Mouse (Mus musculus) midbrain, embryonic 15.5 days (tissue): ENCODE data around the gene Rgs13. TPM values are rescaled to one million over a fixed set of nuclear protein-coding genes. Genes with fewer than 3 reads are reported as not detected.

Experiments
- ATAC-seq: fragments of 200-750 bp; cut with Nextera tagmentation; replicated peaks from 2 replicates; pipeline ENCODE4 v1.8.0; 2017; ENCODE audit warnings: moderate TSS enrichment
- H3K27ac ChIP-seq: fragments of 300-500 bp; sonication (generic); 2 replicates; pipeline ENCODE4 v1.5.1; 2015; ENCODE audit warnings: mild to moderate bottlenecking, inconsistent platforms
- H3K27me3 ChIP-seq: fragments of 300-500 bp; sonication (generic); replicated peaks from 2 replicates; pipeline ENCODE4 v1.6.1; 2015; ENCODE audit warnings: inconsistent platforms
- H3K36me3 ChIP-seq: fragments of 300-500 bp; sonication (generic); replicated peaks from 2 replicates; pipeline ENCODE4 v1.6.1; 2015; ENCODE audit warnings: inconsistent platforms
- H3K4me1 ChIP-seq: fragments of 300-500 bp; sonication (generic); 2 replicates; pipeline ENCODE4 v1.6.1; 2015; ENCODE audit warnings: inconsistent platforms
- H3K4me2 ChIP-seq: fragments of 300-500 bp; sonication (generic); 2 replicates; pipeline ENCODE4 v1.6.1; 2015; ENCODE audit warnings: inconsistent platforms, mild to moderate bottlenecking, moderate library complexity
- H3K4me3 ChIP-seq: fragments of 300-500 bp; sonication (generic); 2 replicates; pipeline ENCODE4 v1.5.1; 2015; ENCODE audit warnings: mild to moderate bottlenecking, inconsistent platforms
- H3K9ac ChIP-seq: fragments of 300-500 bp; sonication (generic); 2 replicates; pipeline ENCODE4 v1.6.1; 2015; ENCODE audit warnings: mild to moderate bottlenecking, inconsistent platforms
- H3K9me3 ChIP-seq: fragments of 300-500 bp; sonication (generic); 2 replicates; pipeline ENCODE4 v1.6.1; 2016; ENCODE audit warnings: inconsistent platforms
- WGBS: fragments of 180-500 bp; shearing (Covaris S2); methylation state at CpG from one replicate; pipeline ENCODE4 v1.1.7; 2015; ENCODE audit warnings: mixed read lengths; 5-methylcytosine and 5-hydroxymethylcytosine counted together
- polyA plus RNA-seq: library from polyadenylated mRNA; unstranded; fragments of >200 nt; fragmentation: Nextera tagmentation; extraction: Ambion mirVana; gene quantifications from 2 replicates; pipeline ENCODE4 v1.2.1, GENCODE M21; 2015

Gene Rgs13
- polyA plus RNA-seq, 1 experiment from 2014 or later = 0.83 TPM

DNA sequence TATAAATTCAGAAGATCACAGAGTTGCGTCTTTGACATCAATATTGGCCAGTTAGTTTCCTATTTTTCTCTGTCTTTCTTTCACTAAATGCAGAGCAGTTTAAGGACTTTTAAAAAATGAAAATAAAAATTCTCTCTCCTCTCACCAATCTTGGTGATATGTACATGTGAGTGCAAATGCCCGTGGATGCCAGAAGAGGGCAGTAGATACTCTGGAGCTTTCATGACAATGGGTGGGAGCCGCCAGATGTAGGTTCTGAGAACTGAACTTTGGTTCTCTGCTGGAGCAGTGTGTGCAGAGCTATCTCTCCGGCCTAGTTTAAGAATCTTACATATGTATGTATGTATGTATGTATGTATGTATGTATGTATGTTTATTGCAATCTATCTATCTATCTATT, 2.4 kb upstream of the Rgs13 start:
- 92% methylated on average over 4 of the region's 4 CpGs for WGBS
- no peak overlapping the region for H3K4me2 ChIP-seq
- no peak overlapping the region for H3K27ac ChIP-seq
- H3K4me3 ChIP-seq = no peak overlapping the region
- no peaks in the 10 kb centered on the region for H3K9me3 ChIP-seq
- peaks cover 8% of the 10 kb centered on the region; the same call in 1 of the 2 replicates for H3K4me1 ChIP-seq
- no peak for ATAC-seq
- no peak overlapping the region for H3K9ac ChIP-seq
- no peaks in the 10 kb centered on the region for H3K36me3 ChIP-seq
- H3K27me3 ChIP-seq = no peaks in the 10 kb centered on the region

DNA sequence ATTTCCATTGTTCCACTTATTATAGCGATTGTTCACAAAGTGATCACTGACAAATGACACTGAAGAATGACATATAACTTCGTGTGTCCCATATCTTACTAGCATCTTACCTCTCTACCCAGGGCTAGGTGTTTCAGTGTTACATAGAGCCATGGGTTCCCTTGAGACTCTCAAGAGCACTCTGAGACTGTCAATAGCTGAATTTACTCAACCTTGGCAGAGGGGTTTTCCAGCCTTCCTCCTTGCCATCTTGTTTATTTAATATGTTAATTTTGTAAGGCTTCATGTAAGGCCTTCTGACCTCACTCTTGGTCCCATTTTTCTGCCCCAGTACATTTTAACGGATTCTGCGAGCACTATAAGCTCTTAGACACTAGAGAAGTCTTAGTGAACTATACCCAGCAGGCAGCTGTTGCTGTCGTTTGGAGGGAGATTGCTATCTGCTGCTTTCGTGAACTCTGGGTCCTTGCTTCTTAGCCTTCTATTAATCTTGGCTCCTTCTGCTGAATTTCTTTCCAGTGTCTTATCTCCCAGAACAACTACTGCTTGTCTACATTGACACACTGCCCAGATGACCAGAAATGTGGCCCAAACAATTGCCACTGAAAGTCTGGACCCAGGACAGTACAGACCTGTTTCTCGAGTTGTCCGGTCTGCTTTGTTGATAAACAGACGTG, 1.2 kb upstream of the Rgs13 start:
- Histone ChIP-seq H3K4me2 (no peak overlapping the region), H3K4me3 (no peak overlapping the region), H3K9ac (no peak overlapping the region), H3K36me3 (no peaks in the 10 kb centered on the region), H3K27me3 (no peaks in the 10 kb centered on the region), H3K27ac (no peak overlapping the region), H3K4me1 (peaks cover 8% of the 10 kb centered on the region; the same call in 1 of the 2 replicates), H3K9me3 (no peaks in the 10 kb centered on the region)
- ATAC-seq = no peak
- 62% methylated on average over 9 of the region's 9 CpGs for WGBS

GRCm38 (mm10) chr1:144177620-144178019, 448 bp upstream of the Rgs13 start:
- H3K9me3 ChIP-seq = no peaks in the 10 kb centered on the region
- ATAC-seq = no peak

GRCm38 (mm10) chr1:144174760-144175159, 2.4 kb downstream of the Rgs13 start:
- no peaks in the 10 kb centered on the region for H3K9me3 ChIP-seq
- H3K4me2 ChIP-seq = no peak overlapping the region
- H3K4me3 ChIP-seq = no peak overlapping the region
- H3K36me3 ChIP-seq = no peaks in the 10 kb centered on the region
- no peak overlapping the region for H3K9ac ChIP-seq
- no peak overlapping the region for H3K27ac ChIP-seq
- WGBS = 90% methylated on average over 6 of the region's 6 CpGs
- no peak for ATAC-seq
- peaks cover 8% of the 10 kb centered on the region; the same call in 1 of the 2 replicates for H3K4me1 ChIP-seq
- H3K27me3 ChIP-seq = no peaks in the 10 kb centered on the region

More at GRCm38 (mm10) chr1:144177620-144178019, 448 bp upstream of the Rgs13 start:
- Histone ChIP-seq H3K4me1 (peaks cover 8% of the 10 kb centered on the region; the same call in 1 of the 2 replicates), H3K27me3 (no peaks in the 10 kb centered on the region), H3K27ac (no peak overlapping the region), H3K4me3 (no peak overlapping the region), H3K4me2 (no peak overlapping the region), H3K36me3 (no peaks in the 10 kb centered on the region), H3K9ac (no peak overlapping the region)

DNA sequence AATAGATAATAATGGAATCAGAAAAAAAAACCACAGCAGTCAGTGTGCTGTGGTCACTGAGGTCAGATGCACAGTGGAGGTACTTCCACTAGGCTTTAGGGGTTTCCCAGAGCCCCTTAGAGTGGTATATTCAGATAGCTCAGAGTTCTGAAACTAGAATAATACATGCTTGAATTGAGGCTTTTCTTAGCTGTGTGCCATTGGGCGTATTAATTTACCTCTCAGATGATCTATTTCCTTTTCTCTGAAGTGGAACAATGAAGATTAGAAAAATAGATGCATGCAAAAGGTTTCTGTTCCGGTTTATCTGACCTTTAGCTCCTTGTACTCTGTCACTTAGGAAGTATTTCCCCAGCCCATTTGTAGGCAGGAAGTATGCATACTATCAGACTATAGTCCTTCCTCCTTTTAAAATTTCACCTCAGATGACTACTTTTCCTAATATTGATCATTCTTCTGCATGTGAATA, 3.6 kb downstream of the Rgs13 start:
- H3K27ac ChIP-seq = no peak overlapping the region
- no peak overlapping the region for H3K4me2 ChIP-seq
- H3K9me3 ChIP-seq = no peaks in the 10 kb centered on the region
- 75% methylated on average over 2 of the region's 2 CpGs for WGBS
- no peaks in the 10 kb centered on the region for H3K27me3 ChIP-seq
- no peaks in the 10 kb centered on the region for H3K36me3 ChIP-seq
- no peak overlapping the region for H3K4me3 ChIP-seq
- no peak for ATAC-seq
- no peak overlapping the region for H3K9ac ChIP-seq
- H3K4me1 ChIP-seq = peaks cover 8% of the 10 kb centered on the region; the same call in 1 of the 2 replicates

DNA sequence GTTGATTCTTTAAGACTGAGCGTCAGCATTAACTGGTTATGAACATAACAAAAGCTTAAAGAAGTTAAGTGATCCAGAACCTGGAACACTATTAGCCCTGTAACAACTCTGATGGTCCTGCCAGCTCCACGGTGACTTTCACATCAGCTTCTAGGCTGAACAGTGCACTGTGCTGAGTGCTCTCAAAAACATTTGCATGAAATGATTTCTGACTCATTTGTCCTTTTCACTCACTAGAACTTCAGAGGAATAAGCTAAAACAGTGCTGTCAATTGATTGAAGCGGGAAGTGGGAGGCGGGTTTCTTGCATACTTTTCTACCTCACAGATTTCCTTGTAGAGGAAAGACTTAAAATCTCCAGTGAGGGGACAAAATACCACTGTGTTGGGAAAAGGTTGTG, 8.3 kb downstream of the Rgs13 start:
- Histone ChIP-seq H3K9ac (no peak overlapping the region), H3K9me3 (no peaks in the 10 kb centered on the region), H3K4me3 (no peak overlapping the region), H3K4me1 (no peaks in the 10 kb centered on the region), H3K36me3 (no peaks in the 10 kb centered on the region), H3K4me2 (no peak overlapping the region), H3K27me3 (no peaks in the 10 kb centered on the region), H3K27ac (no peak overlapping the region)
- 68% methylated on average over 4 of the region's 4 CpGs for WGBS
- ATAC-seq = no peak

- ATAC-seq = no peak
- no peaks in the 10 kb centered on the region for H3K4me1 ChIP-seq
- no peak overlapping the region for H3K27ac ChIP-seq
- no peaks in the 10 kb centered on the region for H3K27me3 ChIP-seq
- no peaks in the 10 kb centered on the region for H3K36me3 ChIP-seq
- H3K9me3 ChIP-seq = no peaks in the 10 kb centered on the region
- H3K4me3 ChIP-seq = no peak overlapping the region
- no peak overlapping the region for H3K4me2 ChIP-seq
- 82% methylated on average over 1 of the region's 1 CpGs for WGBS
- H3K9ac ChIP-seq = no peak overlapping the region
Observed at GRCm38 (mm10) chr1:144167761-144168160, 9.4 kb downstream of the Rgs13 start.

GRCm38 (mm10) chr1:144166897-144167296, 10.3 kb downstream of the Rgs13 start:
- Histone ChIP-seq H3K4me3 (no peak overlapping the region), H3K4me1 (no peaks in the 10 kb centered on the region), H3K27me3 (no peaks in the 10 kb centered on the region), H3K4me2 (no peak overlapping the region), H3K9ac (no peak overlapping the region), H3K27ac (no peak overlapping the region), H3K36me3 (no peaks in the 10 kb centered on the region), H3K9me3 (no peaks in the 10 kb centered on the region)
- ATAC-seq = no peak
- 80% methylated on average over 5 of the region's 5 CpGs for WGBS

GRCm38 (mm10) chr1:144166275-144166674, 10.9 kb downstream of the Rgs13 start:
- H3K9ac ChIP-seq = no peak overlapping the region
- H3K9me3 ChIP-seq = no peaks in the 10 kb centered on the region
- H3K27me3 ChIP-seq = no peaks in the 10 kb centered on the region
- no peak overlapping the region for H3K4me3 ChIP-seq
- no peaks in the 10 kb centered on the region for H3K36me3 ChIP-seq
- 93% methylated on average over 2 of the region's 2 CpGs for WGBS
- H3K27ac ChIP-seq = no peak overlapping the region
- no peak overlapping the region for H3K4me2 ChIP-seq
- ATAC-seq = no peak
- no peaks in the 10 kb centered on the region for H3K4me1 ChIP-seq

- ATAC-seq = peak; percentile 29
- no peak overlapping the region for H3K27ac ChIP-seq
- no peak overlapping the region for H3K9ac ChIP-seq
- H3K4me1 ChIP-seq = peaks cover 6% of the 10 kb centered on the region
- WGBS = 44% methylated on average over 1 of the region's 1 CpGs
- H3K36me3 ChIP-seq = no peaks in the 10 kb centered on the region
- H3K9me3 ChIP-seq = no peaks in the 10 kb centered on the region
- no peak overlapping the region for H3K4me3 ChIP-seq
- H3K4me2 ChIP-seq = no peak overlapping the region
- no peaks in the 10 kb centered on the region for H3K27me3 ChIP-seq
Observed at GRCm38 (mm10) chr1:144152526-144152925, 24.6 kb downstream of the Rgs13 start.

GRCm38 (mm10) chr1:144152184-144152525, 25.0 kb downstream of the Rgs13 start:
- H3K9ac ChIP-seq = no peak overlapping the region
- H3K4me1 ChIP-seq = peaks cover 6% of the 10 kb centered on the region
- no peak overlapping the region for H3K4me3 ChIP-seq
- H3K4me2 ChIP-seq = no peak overlapping the region
- H3K36me3 ChIP-seq = no peaks in the 10 kb centered on the region
- peak overlapping the region; percentile 23 for H3K27ac ChIP-seq
- WGBS = 84% methylated on average over 1 of the region's 1 CpGs
- no peaks in the 10 kb centered on the region for H3K9me3 ChIP-seq
- H3K27me3 ChIP-seq = no peaks in the 10 kb centered on the region
- peak; percentile 70 for ATAC-seq

GRCm38 (mm10) chr1:144151401-144152183, 25.6 kb downstream of the Rgs13 start:
- H3K9ac ChIP-seq = no peak overlapping the region
- H3K36me3 ChIP-seq = no peaks in the 10 kb centered on the region
- H3K9me3 ChIP-seq = no peaks in the 10 kb centered on the region
- H3K27ac ChIP-seq = peak overlapping the region; percentile 23
- peaks cover 6% of the 10 kb centered on the region for H3K4me1 ChIP-seq
- ATAC-seq = peak; percentile 97
- no peaks in the 10 kb centered on the region for H3K27me3 ChIP-seq
- WGBS = 53% methylated on average over 5 of the region's 5 CpGs
- no peak overlapping the region for H3K4me3 ChIP-seq
- H3K4me2 ChIP-seq = no peak overlapping the region

GRCm38 (mm10) chr1:144149997-144150396, 27.2 kb downstream of the Rgs13 start:
- no peak overlapping the region for H3K27ac ChIP-seq
- H3K4me1 ChIP-seq = peaks cover 6% of the 10 kb centered on the region
- ATAC-seq = no peak
- no peaks in the 10 kb centered on the region for H3K36me3 ChIP-seq
- H3K9me3 ChIP-seq = no peaks in the 10 kb centered on the region
- H3K27me3 ChIP-seq = no peaks in the 10 kb centered on the region
- no peak overlapping the region for H3K4me2 ChIP-seq
- no peak overlapping the region for H3K9ac ChIP-seq
- 81% methylated on average over 3 of the region's 3 CpGs for WGBS
- H3K4me3 ChIP-seq = no peak overlapping the region
